Mouse (Mus musculus) C2C12 (cell line): ENCODE data around the gene E130308A19Rik. TPM values are rescaled to one million over a fixed set of nuclear protein-coding genes. Genes with fewer than 3 reads are reported as not detected.

Experiments
- H3K27me3 ChIP-seq: one replicate; pipeline ENCODE4 v1.6.1; 2011; ENCODE audit not compliant: control insufficient read depth, insufficient read depth, insufficient read length
- H3K36me3 ChIP-seq: one replicate; pipeline ENCODE4 v1.6.1; 2011; ENCODE audit not compliant: control insufficient read depth, insufficient read depth
- H3K4me3 ChIP-seq: one replicate; pipeline ENCODE4 v1.5.1; 2011; ENCODE audit warnings: mild to moderate bottlenecking, control low read depth; ENCODE audit not compliant: poor library complexity, insufficient read depth, severe bottlenecking
- H3K79me2 ChIP-seq: one replicate; pipeline ENCODE4 v1.6.1; 2011; ENCODE audit not compliant: control insufficient read depth, insufficient read depth
- H3K79me3 ChIP-seq: one replicate; pipeline ENCODE4 v1.6.1; 2011; ENCODE audit warnings: low read depth, control low read depth
- H3ac ChIP-seq: one replicate; pipeline ENCODE3; 2011; ENCODE audit warnings: low read depth; ENCODE audit not compliant: control insufficient read depth, insufficient read length
- CEBPB ChIP-seq: IDR thresholded peaks from one replicate; pipeline ENCODE4 v1.6.1; 2011; ENCODE audit warnings: low read depth, mild to moderate bottlenecking, control low read depth, moderate library complexity
- CTCF ChIP-seq: IDR thresholded peaks from one replicate; pipeline ENCODE4 v1.5.1; 2011; ENCODE audit not compliant: control insufficient read depth, insufficient read depth, insufficient read length
- FOSL1 ChIP-seq: IDR thresholded peaks from one replicate; pipeline ENCODE4 v1.8.0; 2011; ENCODE audit warnings: mild to moderate bottlenecking, low read length; ENCODE audit not compliant: poor library complexity, insufficient read depth, severe bottlenecking
- MAX ChIP-seq: IDR thresholded peaks from one replicate; pipeline ENCODE4 v1.6.1; 2011; ENCODE audit warnings: mild to moderate bottlenecking, control low read depth
- MYOD1 ChIP-seq: IDR thresholded peaks from one replicate; pipeline ENCODE4 v1.6.1; 2011; ENCODE audit warnings: low read depth; ENCODE audit not compliant: control insufficient read depth, insufficient read length
- MYOG ChIP-seq: IDR thresholded peaks from one replicate; pipeline ENCODE4 v1.6.1; 2011; ENCODE audit not compliant: control insufficient read depth, insufficient read length; ENCODE audit errors: extremely low read depth
- USF1 ChIP-seq: IDR thresholded peaks from one replicate; pipeline ENCODE4 v1.6.1; 2011; ENCODE audit warnings: low read depth, mild to moderate bottlenecking, control low read depth, moderate library complexity
- polyA plus RNA-seq: library from polyadenylated mRNA; unstranded; fragments of >200 nt; fragmentation: generic; extraction: Trizol; gene quantifications from one replicate; pipeline ENCODE4 v1.2.1, GENCODE M21; 2012; ENCODE audit warnings: missing spikeins

E130308A19Rik gene
- polyA plus RNA-seq, 1 experiment, result 1.8 TPM

DNA sequence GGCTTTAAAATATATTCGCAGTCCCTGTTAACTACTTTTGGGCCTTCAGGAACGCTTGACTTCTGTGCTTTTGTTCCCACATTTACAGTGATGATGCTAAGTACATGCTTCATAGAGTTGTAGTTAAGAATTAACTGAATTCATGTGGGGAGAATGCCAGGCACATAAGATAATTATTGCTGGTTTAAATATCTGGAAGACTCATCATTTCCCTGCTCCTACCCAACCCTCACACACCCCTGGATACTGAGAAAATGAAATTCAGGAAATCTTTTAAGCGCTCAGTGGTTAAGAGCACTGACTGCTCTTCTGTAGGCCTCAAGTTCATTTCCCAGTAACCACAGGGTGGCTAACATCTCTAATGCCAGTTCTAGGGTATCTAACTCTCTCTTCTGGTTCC is 16.0 kb downstream of the E130308A19Rik start:
- H3K36me3 ChIP-seq, result no peaks in the 10 kb centered on the region
- no peak for TF ChIP-seq USF1
- no peak for TF ChIP-seq FOSL1
- TF ChIP-seq MAX, result no peak
- no peak for TF ChIP-seq CTCF
- TF ChIP-seq MYOD1, result no peak
- TF ChIP-seq MYOG, result no peak
- TF ChIP-seq CEBPB, result no peak
- peaks cover 2% of the 10 kb centered on the region for H3K79me3 ChIP-seq
- no peaks in the 10 kb centered on the region for H3K79me2 ChIP-seq
- H3K27me3 ChIP-seq, result no peaks in the 10 kb centered on the region
- no peak overlapping the region for H3ac ChIP-seq
- no peak overlapping the region for H3K4me3 ChIP-seq

DNA sequence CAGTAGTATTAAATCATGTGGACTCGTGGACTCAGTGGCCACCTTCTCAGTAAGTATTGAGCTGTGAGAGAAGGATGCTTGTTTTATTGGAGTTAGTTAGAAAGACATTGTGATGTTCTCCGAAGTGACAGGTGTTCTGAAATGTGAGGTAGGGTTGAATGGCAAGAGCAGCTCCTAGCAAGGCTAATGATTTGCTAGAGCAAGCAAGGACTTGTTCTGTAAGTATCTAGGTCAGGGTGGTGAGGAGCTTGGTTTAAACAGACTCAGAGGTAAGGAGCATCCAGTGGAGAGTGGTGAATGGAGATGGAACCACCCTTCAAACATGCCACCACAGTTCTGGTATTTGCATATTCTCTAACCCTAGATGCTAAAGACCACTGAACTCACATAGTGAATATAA is 16.6 kb downstream of the E130308A19Rik start:
- Histone ChIP-seq H3K27me3 (no peaks in the 10 kb centered on the region), H3K4me3 (no peak overlapping the region), H3K79me3 (peaks cover 2% of the 10 kb centered on the region), H3ac (no peak overlapping the region), H3K79me2 (no peaks in the 10 kb centered on the region), H3K36me3 (no peaks in the 10 kb centered on the region)
- no peak for TF ChIP-seq MYOD1
- TF ChIP-seq MAX, result no peak
- TF ChIP-seq MYOG, result no peak
- no peak for TF ChIP-seq FOSL1
- no peak for TF ChIP-seq USF1
- no peak for TF ChIP-seq CTCF
- TF ChIP-seq CEBPB, result no peak

GRCm38 (mm10) chr4:59644431-59644830 is 18.4 kb downstream of the E130308A19Rik start:
- no peaks in the 10 kb centered on the region for H3K27me3 ChIP-seq
- no peaks in the 10 kb centered on the region for H3K79me2 ChIP-seq
- no peak for TF ChIP-seq CTCF
- H3ac ChIP-seq, result no peak overlapping the region
- H3K79me3 ChIP-seq, result no peaks in the 10 kb centered on the region
- no peaks in the 10 kb centered on the region for H3K36me3 ChIP-seq
- H3K4me3 ChIP-seq, result no peak overlapping the region

- H3K79me2 ChIP-seq, result no peaks in the 10 kb centered on the region
- TF ChIP-seq MYOG (no peak), MYOD1 (no peak), MAX (no peak), FOSL1 (no peak), USF1 (no peak), CEBPB (no peak), CTCF (no peak)
- no peak overlapping the region for H3ac ChIP-seq
- H3K36me3 ChIP-seq, result no peaks in the 10 kb centered on the region
- H3K4me3 ChIP-seq, result no peak overlapping the region
- H3K27me3 ChIP-seq, result no peaks in the 10 kb centered on the region
- no peaks in the 10 kb centered on the region for H3K79me3 ChIP-seq
Measured at GRCm38 (mm10) chr4:59644992-59645391, 19.0 kb downstream of the E130308A19Rik start.

GRCm38 (mm10) chr4:59645610-59646009 is 19.6 kb downstream of the E130308A19Rik start:
- Histone ChIP-seq H3K27me3 (no peaks in the 10 kb centered on the region), H3ac (no peak overlapping the region), H3K4me3 (no peak overlapping the region), H3K36me3 (no peaks in the 10 kb centered on the region), H3K79me2 (no peaks in the 10 kb centered on the region), H3K79me3 (no peaks in the 10 kb centered on the region)
- TF ChIP-seq MYOG (no peak), FOSL1 (no peak), CTCF (no peak), USF1 (no peak), MYOD1 (no peak), CEBPB (no peak), MAX (no peak)

DNA sequence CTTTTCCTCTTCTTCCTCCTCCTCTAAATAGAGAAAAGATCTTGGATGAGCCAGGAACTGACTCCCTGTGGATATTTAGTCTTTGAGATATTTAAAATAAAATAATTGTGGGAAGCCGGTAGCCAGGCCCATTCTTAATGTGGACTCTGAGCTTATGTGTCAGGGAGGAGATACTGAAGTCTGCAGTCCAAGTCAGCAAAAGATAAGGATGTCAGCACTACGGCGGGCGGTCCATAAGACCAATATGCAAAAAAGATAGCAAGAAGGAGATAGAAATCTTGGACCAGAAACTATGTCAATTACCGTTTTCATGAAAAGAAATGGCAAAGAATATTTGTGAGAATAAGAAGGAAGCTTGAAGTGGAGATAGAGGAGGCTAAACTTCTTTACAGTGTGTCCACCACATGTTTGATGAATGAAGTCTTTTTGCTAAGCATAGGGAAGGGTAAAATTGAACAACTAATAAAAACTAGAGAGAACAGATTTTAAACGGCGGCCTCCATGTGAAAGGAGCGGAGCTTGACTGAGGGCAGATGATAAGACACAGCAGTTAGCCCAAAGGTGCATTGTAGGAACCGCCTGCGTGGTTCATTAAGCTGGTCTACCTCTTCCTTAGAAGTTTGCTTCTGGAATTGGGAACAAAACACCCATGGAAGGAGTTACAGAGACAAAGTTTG is 20.1 kb downstream of the E130308A19Rik start:
- TF ChIP-seq MYOD1, result no peak
- Histone ChIP-seq H3K79me3 (no peaks in the 10 kb centered on the region), H3K36me3 (no peaks in the 10 kb centered on the region), H3K27me3 (no peaks in the 10 kb centered on the region), H3ac (no peak overlapping the region), H3K79me2 (no peaks in the 10 kb centered on the region), H3K4me3 (no peak overlapping the region)
